Mouse (Mus musculus): ENCODE data around the gene Rbmy. TPM values are rescaled to one million over a fixed set of nuclear protein-coding genes. Genes with fewer than 3 reads are reported as not detected.
"Not testable (repeated sequence)": the region's sequence is repeated elsewhere in the genome, so short reads cannot be mapped to it uniquely, and the experiment has no call there.

Gene Rbmy
- not detected for total RNA-seq (2021)
- long read RNA-seq = 0 reads

GRCm38 (mm10) chrY:2830380-2830779 lies at the start of gene Rbmy, which contains the start of gene Gm10256:
Gene Rbmy, plus strand, starts transcription at chrY:2830680.
Gene Gm10256, plus strand, starts transcription at chrY:2830699.
- DNase-seq (ENCODE audit: low spot score in 2 of 2) = not testable (repeated sequence)

GRCm38 (mm10) chrY:2796105-2796504 lies 34.4 kb upstream of the Rbmy start, which contains the start of gene Gm4064:
Gene Gm4064, minus strand, starts transcription at chrY:2796205.
- DNase-seq (ENCODE audit: low spot score in 2 of 2) = not testable (repeated sequence)

Other genes with a start within 250 kb of the Rbmy start
- gene H2al2c, start 231.6 kb upstream of the Rbmy start, total RNA-seq (2021) = not detected
- not detected for gene Sry, start 167.0 kb upstream of the Rbmy start, total RNA-seq (2021)
- not detected for gene H2al2b, start 110.0 kb upstream of the Rbmy start, total RNA-seq (2021)
- not detected for gene Gm4064, start 34.5 kb upstream of the Rbmy start, total RNA-seq (2021)
- gene Gm10256, start within 50 bp of the Rbmy start, total RNA-seq (2021) = not detected
- gene Gm10352, start 70.3 kb downstream of the Rbmy start, total RNA-seq (2021) = not detected
- not detected for gene Gm29289, start 101.9 kb downstream of the Rbmy start, total RNA-seq (2021)